Mouse (Mus musculus) megakaryocyte progenitor cell, adult 5-6 weeks (primary cell): ENCODE data around the gene Pdik1l. TPM values are rescaled to one million over a fixed set of nuclear protein-coding genes. Genes with fewer than 3 reads are reported as not detected.

Source experiments
- ATAC-seq: replicated peaks from 2 replicates; pipeline ENCODE4 v1.8.0; 2016; ENCODE audit warnings: mild to moderate bottlenecking, moderate TSS enrichment, inconsistent platforms; ENCODE audit not compliant: poor library complexity
- total RNA-seq, 2 experiments: library from RNA; stranded (forward) in 1 of 2; stranded (reverse) in 1 of 2; fragments of 157-497, 149-512 nt in 1 of 2; fragments of 200-1000 nt in 1 of 2; gene quantifications; 2 replicates each; pipeline versions ENCODE4 v1.2.3 to v1.2.4; 2015 to 2017

Gene Pdik1l
- total RNA-seq (2015) (23.4 and 25.9 TPM in 2 replicates), total RNA-seq (2017) (32.7 and 34.0 TPM in 2 replicates)

DNA sequence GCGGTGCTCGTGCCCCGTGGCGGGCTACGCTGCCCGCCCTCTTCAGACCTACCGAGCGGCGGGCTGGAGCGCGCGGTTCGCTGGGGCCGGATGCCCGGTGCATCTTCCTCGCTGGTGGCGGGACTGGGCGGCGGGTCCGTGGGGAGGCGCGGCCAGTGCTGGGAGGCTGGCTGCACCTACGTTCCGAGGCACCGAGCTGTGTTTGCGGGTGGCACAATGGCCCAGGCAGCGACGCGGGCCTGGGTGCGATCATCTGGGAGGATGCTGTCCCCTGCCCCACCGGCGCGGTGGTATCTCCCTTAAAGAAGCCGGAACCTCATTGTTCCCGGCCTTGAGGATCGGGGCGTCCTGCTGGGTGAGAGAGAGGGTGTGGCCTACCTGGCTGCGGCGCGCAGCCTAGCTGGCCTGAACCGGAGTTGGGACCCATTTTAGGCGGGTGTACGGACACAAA lies at the start of gene Pdik1l:
TSS of gene Pdik1l (minus strand) at position 321 of the 451 bp plus-strand sequence.
- ATAC-seq, result peak; percentile 68

DNA sequence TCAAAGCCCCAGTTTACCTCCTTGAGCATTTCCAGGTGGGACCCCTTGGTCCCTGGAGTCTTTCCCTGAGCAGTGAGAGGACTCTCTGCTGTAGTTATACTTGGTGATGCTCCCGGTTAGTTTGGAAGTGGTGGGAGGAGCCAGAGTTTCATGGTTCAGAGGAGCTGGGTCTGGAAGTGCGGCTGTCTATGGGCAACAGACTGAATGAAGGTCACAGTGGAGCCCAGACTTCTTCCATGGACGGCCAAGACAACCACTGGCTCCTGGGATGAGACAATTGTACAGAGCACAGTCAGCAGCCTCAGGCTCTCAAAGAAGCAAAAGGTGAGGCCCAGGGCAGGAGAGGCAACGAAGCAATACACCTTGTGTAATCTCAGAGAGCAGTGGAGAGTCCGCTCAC lies 42.6 kb upstream of the Pdik1l start:
- ATAC-seq, result no peak

DNA sequence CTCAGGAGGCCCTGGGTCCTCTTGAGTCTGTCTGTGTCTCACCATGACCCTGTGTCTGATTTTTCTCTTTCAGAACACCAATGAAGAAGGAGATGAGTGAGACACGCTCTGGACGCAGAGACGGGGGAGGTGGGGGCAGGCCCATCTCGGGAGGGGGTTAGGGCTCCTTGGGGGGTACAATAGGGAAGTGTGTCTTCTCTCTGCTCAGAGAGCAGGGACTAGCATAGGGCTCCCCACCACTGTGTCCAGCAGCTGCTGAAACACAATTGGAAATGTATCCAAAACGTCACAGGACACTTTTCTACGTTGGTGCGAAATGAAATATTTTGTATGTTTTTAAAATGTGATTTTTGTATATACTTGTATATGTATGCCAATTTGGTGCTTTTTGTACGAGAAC lies 41.1 kb upstream of the Pdik1l start:
- ATAC-seq, result no peak

DNA sequence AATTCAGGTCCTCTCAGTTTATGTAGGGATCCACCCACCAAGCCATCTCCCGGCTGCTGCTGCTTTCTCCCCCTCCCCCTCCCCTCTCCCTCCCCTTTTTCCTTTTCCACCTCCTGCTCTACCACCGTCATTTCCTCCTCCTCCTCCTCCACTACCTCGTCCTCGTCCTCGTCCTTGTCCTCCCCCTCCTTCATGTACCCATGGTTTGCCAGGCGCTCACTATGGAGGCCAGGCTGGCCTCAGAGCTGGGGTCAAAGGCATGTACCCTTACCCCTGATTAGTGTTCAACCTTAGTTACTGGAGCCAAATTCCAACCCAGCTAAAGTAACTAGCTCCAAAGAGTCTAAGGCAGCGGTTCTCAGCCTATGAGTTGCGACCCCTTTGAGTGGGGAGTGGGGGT lies 40.5 kb upstream of the Pdik1l start:
- no peak for ATAC-seq

DNA sequence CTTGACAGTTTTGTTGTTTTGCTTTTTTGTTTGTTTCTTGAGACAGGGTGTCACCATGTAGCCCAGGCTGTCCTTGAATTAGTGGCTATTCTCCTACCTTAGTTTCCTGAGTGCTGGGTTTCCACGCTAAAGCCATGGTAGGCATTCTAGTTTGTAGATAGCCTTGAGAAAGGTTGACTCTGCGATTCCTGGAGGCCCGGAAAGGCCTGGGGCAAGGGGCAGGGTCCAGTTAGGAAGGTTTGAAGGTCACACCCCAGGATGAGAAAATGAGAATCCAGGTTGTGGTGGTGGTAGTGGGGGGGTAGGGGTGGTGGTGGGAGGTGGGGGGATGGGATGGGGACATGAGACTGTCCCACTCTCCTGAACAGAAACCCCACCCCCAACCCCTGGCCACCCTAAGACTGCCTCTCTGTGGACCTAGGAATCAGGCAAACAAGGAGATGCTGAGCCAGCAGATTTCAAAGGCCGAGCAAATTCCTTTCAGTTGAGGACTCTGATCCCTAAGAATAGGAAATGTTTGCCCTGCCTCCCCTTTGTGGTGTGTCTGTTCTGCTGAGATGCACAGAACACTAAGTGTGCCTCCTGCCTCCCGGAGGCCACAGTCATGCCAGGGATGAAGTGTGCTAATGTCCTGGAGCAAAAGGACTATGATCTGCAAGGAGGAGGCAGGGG lies 39.3 kb upstream of the Pdik1l start:
- no peak for ATAC-seq

DNA sequence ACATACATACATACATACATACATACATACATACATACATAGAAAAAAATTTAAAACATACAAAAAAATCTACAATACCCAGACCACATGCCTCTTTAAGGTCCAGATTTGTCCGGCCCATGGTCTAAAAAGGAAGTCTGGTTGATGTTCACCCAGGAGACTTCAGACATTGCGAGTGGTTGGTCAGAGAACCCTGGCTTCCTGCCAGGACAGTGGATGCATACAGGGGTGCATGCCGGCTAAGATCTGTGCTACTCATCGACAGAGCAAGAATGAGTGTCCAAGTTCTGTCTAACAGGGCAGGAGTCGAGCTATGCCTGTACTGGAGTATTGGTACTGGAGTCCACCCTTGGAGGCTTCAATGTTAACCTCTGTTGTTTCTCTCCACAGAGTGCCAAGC lies 37.0 kb upstream of the Pdik1l start:
- no peak for ATAC-seq

DNA sequence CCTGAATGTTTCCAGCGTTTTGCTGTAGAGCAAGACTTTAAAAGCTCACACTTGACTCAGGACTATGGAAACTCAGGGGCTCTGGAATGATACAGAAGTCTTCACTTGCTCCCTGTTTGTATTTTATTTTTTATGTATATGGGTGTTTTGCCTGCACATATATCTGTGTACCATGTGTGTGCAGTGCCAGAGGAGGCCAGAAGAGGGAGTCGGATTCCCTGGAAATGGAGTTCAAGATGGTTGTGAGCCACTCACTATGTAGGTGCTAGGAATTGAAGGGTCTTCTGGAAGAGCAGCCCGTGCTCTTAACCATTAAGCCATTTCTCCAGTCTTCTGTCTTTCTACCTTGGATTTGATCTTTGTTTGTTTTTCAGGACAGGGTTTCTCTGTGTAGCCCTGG lies 33.8 kb upstream of the Pdik1l start:
- no peak for ATAC-seq

DNA sequence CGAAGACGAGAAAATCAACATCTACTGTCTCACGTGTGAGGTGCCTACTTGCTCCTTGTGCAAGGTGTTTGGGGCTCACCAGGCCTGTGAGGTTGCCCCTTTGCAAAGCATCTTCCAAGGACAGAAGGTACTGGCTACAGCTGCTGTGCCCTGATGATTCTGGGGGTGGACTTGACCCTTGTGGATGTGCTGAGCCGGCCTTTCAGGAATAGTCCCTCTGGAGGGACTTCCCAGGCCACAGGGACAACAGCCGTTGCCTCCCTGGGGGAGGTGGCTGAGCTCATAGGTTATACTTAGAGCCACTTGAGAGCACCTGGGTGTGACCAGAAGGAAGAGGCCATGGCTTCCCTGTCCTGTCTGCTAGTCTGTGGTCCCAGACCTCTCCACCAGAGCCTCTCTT lies 32.0 kb upstream of the Pdik1l start:
- no peak for ATAC-seq

DNA sequence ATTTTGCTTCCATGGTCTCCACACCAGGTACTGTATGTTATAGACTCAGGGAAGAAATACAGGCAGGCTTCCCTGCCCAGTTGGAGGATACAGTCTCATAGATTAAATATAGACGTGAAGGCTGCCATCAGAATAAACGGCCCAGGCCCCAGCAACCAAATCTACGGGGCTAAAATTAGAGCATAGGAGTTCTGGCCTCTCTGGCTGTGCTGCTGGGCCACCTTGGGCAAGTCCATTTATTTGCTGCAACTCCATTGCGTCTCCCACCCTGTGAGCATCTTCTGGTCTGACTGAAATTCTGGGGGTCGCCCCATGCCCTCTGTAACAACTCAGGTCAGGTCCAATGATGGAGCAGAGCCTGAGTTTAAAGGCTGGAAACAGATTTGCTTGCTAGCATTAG lies 31.4 kb upstream of the Pdik1l start:
- ATAC-seq, result no peak

DNA sequence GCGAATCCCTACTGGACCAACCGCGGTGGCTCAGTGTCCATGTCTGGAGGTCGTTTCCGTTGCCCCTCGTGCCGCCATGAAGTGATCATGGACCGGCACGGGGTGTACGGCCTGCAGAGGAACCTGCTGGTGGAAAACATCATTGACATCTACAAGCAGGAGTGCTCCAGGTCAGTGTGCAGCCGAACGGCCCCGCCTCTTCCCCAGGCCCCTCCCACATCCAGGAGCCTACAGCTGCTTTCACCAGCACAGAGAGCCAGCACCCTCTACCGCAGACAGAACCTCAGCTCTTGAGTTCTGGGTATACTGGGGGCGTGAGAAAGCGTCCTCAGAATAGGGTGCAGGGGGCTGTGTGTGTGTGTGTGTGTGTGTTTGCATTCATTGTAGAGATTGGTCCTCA lies 28.7 kb upstream of the Pdik1l start:
- 0 out of 2 replicates have a peak, but pooled peaks have one; percentile 20 for ATAC-seq

DNA sequence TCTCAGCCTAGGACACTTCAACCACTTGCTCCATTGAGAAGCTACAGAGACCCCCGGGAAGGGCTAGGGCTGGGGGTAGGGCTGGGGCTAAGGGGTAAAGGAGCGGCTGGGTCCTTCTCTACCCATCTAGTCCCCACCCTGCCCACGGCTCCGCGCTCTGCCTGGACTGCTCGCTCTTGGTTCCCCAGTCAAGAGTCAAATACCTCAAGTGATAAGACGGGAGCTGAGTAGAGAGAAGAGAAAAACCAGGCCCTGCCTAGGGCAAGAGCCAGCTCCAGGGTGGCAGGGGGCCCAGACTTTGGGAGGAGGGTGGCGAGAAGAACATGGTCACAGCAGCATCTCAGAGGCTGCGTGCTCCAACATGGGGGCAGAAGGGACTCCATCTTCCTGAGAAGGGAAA lies 27.8 kb upstream of the Pdik1l start:
- ATAC-seq, result no peak

DNA sequence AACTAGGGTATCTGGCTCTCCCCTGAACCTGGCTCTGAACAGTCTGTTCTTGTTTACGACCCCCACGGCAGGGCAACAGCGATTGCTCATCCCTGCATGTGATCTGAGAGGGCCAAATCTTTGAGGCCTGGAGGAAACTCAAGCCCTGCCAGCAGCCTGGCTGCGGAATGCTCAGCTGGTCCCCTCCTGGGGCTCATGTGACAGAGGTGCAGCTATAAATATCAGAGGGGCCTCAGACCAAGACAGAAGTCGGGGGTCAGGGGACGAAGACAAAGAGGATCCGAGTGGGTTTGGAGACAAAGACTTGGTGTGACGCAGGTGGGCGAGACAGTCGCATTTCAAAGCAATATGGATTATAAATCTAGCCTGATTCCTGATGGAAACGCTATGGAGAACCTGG lies 27.2 kb upstream of the Pdik1l start, which contains the start of gene Trim63:
TSS of gene Trim63 (plus strand) at position 245 of the 400 bp plus-strand sequence.
- no peak for ATAC-seq

DNA sequence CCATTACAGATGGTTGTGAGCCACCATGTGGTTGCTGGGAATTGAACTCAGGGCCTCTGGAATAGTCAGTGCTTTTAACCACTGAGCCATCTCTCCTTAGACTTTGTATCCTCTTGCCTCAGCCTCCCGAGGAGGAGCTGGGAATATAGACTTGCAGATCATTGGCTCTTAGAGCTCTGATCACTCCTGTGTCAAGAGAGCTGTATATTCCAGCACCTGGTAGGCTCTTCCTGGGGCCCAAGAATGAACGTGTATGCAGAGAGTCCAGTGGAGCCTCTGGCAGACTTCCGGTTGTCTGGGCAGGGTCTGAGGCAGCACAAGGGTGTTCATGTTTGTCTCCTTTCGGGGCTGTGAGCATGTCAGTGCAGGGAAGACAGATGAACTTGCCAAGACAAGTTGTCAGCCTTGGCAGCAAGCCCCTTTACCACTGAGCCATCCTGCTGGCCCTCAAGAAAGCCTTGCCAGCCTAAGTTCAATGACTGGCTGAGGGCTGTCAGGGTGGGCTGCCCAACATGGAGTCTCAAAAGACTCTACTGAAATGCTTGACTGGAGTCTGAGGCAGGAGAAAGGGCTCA lies 26.5 kb upstream of the Pdik1l start:
- no peak for ATAC-seq

DNA sequence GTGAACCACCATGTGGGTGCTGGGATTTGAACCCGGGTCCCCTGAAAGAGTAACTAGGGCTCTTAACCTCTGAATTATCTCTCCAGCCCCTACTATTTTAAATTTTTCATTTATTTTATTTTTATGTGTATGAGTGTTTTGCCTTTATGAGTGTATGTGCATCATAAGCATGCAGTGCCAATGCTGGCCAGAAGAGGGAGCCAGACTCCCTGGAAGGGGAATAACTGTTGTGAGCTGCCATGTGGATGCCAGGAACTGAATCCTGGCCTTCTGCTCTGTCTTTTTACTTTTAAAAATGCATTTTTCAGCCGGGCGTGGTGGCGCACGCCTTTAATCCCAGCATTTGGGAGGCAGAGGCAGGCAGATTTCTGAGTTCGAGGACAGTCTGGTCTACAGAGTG lies 25.2 kb upstream of the Pdik1l start:
- ATAC-seq, result no peak

DNA sequence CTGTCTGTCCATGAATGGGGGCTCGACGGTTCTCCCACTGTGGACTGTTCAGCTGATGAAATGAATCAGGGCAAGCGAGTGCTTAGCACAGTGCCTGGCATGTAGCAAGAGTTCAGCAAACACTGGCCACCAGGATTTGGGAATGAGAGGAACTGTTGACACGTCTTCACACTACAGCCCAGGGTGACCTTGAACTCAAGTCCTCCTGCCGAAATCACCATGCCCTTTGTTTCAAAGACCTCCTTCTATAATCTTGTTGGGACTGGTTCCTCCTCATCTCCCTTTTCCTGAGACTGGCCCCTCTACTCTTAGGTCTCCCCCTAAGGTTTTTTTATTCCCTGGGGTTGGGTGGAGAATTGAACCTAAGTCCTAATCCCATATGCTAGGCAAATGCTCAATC lies 24.6 kb upstream of the Pdik1l start:
- ATAC-seq, result no peak

DNA sequence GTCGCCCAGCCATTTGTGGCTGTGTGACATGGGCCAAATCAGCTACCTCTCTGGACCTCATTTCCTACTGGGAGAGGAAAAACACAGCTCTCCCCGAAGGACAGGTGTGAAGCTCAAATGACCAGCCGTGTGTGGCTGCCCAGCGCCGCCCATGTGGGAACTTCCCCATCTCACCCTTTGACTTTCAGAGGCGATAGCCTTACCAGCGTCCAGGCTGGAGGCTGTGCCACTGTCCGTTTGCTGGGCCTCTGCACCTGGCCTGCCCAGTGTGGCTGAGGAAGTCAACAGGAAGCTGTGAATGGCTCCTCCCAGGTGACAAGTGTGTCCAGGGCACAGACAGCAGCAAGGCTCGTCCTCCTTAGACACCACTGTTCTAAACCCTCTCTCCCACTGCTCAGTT lies 24.1 kb upstream of the Pdik1l start:
- no peak for ATAC-seq

DNA sequence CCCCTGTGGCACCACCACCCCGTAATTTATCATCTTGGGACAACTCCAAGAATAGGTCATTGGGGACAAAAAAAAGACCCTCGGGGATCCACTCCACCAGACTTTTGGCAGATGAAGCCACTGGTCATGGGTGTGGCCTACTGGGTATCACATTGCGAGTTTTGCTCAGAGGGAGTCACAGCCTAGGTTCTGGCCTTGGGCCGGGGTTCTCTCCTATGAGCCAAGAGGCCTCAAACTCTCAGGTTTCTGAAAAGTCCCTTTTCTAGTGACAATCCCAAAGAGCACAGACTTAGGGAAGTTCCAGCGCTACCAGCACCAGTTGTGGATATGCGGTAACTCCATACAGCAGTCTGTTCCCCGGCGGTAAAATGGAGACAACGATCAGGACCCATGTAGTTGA lies 23.0 kb upstream of the Pdik1l start:
- ATAC-seq, result no peak

DNA sequence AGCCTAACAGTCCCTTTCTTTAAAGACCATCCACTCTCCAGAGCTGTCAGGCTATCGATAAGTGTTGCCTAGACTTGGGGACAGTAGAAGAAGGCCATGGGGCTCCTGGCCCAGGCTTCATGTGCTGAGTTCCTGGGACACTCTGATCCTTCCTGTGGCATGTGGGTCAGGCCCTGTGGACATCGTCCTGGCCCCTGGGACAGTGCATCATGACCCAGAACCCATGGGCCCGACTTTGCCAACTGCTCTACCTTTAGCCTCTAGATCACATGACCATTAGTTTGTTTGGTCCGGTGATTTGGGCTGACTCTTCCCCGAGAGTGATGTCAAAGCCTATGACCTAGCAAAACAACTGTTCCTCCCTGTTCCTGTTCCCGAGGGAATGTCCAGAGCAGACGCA lies 22.4 kb upstream of the Pdik1l start:
- ATAC-seq, result no peak

DNA sequence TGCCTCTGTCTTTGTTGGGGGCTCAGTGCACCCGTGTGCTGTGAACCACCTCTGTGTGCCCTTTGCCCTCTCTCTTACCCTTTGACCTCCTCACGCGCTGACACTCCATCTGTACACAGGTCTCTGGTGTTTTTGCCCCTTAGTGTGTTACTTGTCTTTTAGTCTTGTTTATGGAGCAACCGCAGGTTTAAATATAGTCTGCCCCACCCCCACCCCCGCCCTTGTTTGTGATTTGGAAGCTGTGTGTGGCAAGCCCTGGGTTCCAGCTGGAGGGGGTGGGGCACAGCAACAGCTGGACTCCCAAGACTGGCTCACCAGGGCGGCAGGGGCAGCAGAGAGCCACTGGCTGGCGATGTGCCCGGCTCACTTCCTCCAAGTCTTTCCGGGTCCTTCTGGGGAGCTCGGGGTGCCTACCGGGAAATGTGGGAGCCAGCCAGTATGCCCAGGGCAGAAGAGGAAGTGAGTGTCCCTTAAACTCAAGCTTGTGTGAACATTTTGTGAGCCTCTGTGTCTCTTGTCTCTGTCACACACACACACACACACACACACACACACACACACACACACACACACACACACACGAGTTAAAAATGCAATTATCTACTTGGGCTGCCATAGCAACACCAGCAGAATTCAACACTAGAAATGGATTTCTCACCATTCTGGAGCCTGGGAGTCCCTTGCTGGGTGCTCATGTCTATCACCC lies 19.8 kb upstream of the Pdik1l start:
- peak; percentile 94 for ATAC-seq

DNA sequence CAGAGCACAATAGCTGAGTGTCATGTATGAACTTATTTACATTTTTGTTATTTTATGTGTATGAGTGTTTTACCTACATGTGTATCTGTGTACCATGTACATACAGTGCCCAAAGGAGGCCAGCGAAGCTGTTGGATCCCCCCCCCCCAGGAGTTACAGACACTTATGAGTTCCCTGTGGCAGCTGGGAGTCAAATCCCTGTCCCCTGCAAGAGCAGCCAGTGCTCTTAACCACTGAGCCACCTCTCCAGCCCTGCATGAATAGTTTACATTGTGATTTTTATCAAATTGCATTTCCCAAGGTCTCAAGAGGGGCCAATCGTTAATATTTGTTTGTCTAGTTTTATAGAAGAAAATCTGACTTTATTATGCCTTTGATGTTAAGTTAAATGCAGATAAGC lies 19.3 kb upstream of the Pdik1l start:
- ATAC-seq, result no peak

DNA sequence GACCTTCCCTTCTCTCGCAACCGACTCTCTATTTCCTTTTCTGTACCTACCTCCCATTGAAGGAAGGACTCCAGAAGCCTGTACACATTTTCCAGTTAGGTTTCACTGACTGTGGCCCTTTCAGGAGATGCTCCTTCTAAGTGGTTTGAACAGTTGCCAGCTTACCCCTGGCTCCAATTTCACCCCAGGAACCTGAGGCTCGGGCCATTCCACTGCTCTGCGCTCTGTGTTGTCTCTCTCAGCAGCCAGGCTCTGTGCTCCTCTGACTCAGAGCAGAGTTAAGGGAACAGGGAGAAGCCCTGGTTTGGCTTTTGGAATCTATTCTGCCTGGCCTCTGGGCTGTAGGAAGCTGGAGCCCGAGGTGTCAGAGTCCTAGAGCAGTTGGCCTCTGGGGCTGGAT lies 14.4 kb upstream of the Pdik1l start:
- ATAC-seq, result no peak

DNA sequence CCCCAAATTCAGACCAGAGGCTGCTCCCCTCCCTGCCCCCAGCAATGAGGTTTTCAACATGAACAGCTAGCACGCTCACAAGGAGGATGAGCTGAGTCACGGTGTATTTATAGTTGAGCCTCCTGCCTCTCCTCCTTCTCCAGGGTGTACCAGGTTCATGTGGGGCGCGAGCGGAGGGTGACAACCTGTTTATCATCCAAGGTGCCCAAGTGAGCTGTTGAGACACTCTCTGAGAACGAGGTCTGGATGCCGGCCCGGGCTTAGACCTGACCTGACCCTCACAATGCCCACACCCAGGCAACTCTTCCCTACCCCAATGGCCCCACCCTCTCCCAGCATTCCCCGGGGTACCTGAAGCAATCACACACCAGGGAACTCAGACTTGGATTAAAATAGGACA lies 12.6 kb upstream of the Pdik1l start:
- peak; percentile 48 for ATAC-seq
